Mouse (Mus musculus) lung, embryonic 16.5 days (tissue): ENCODE results near the gene Tnni1. TPM values are rescaled to one million over a fixed set of nuclear protein-coding genes. Genes with fewer than 3 reads are reported as not detected.
A peak's percentile ranks its signal among the peaks of the same experiment; 100 is the strongest.

ENCODE experiments used
- ATAC-seq: fragments of 200-750 bp; cut with Nextera tagmentation; 2 replicates; pipeline ENCODE4 v1.8.0; 2017; ENCODE audit warnings: low read depth, mild to moderate bottlenecking, moderate library complexity
- H3K27ac ChIP-seq: fragments of 300-500 bp; sonication (generic); 2 replicates; pipeline ENCODE4 v1.5.1; 2014; ENCODE audit warnings: mild to moderate bottlenecking, control low read depth, low read length
- H3K27me3 ChIP-seq: fragments of 300-500 bp; sonication (generic); 2 replicates; pipeline ENCODE4 v1.6.1; 2014; ENCODE audit warnings: low read depth, low read length, mixed read lengths; ENCODE audit not compliant: control insufficient read depth, insufficient read depth
- H3K36me3 ChIP-seq: fragments of 300-500 bp; sonication (generic); 2 replicates; pipeline ENCODE4 v1.6.1; 2014; ENCODE audit warnings: low read length; ENCODE audit not compliant: control insufficient read depth, insufficient read depth
- H3K4me1 ChIP-seq: fragments of 300-500 bp; sonication (generic); replicated peaks from 2 replicates; pipeline ENCODE4 v1.6.1; 2014; ENCODE audit warnings: low read length, mixed read lengths; ENCODE audit not compliant: control insufficient read depth, insufficient read depth
- H3K4me2 ChIP-seq: fragments of 300-500 bp; sonication (generic); 2 replicates; pipeline ENCODE4 v1.6.1; 2014; ENCODE audit warnings: low read depth, low read length, control low read depth
- H3K4me3 ChIP-seq: fragments of 300-500 bp; sonication (generic); 2 replicates; pipeline ENCODE4 v1.5.1; 2014; ENCODE audit warnings: mild to moderate bottlenecking, low read length, control low read depth
- H3K9ac ChIP-seq: fragments of 300-500 bp; sonication (generic); 2 replicates; pipeline ENCODE4 v1.6.1; 2014; ENCODE audit warnings: low read length, control low read depth
- H3K9me3 ChIP-seq: fragments of 300-500 bp; sonication (generic); 2 replicates; pipeline ENCODE4 v1.6.1; 2016; ENCODE audit warnings: low read length; ENCODE audit not compliant: control insufficient read depth
- WGBS: fragments of 180-500 bp; shearing (Covaris S2); extraction: QIAGEN DNeasy Blood & Tissue Kit; methylation state at CpG from one replicate; pipeline ENCODE4 v1.1.7; 2014; 5-methylcytosine and 5-hydroxymethylcytosine counted together
- polyA plus RNA-seq: library from polyadenylated mRNA; unstranded; fragments of >200 nt; fragmentation: Nextera tagmentation; extraction: Ambion mirVana; gene quantifications from 2 replicates; pipeline ENCODE4 v1.2.1, GENCODE M21; 2015

Tnni1 gene
- polyA plus RNA-seq, 1 experiment from 2014 or later, result 105 TPM

DNA sequence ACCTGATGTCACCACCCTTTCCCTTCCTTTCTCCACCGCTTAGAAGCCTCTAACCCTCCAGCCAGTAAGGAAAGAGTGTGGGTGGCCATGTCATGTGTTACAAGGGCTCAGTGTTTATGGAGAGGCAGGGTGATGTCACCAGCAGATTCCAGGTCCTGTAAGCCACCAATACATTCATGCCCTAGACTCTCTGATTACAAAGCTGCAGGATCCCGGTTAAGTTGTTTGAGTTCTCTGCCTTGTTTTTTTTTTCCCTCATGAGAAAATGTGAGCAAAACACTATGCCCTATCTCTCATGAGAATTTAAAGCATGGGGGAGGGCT, 15.1 kb upstream of the Tnni1 start:
- H3K9me3 ChIP-seq, result no peaks in the 10 kb centered on the region
- ATAC-seq, result no peak
- H3K4me1 ChIP-seq, result peaks cover 32% of the 10 kb centered on the region
- H3K36me3 ChIP-seq, result peaks cover 5% of the 10 kb centered on the region; the same call in 1 of the 2 replicates
- H3K4me3 ChIP-seq, result no peak overlapping the region
- 43% methylated on average over 2 of the region's 2 CpGs for WGBS
- no peaks in the 10 kb centered on the region for H3K27me3 ChIP-seq
- no peak overlapping the region for H3K4me2 ChIP-seq
- peak overlapping the region; percentile 40; the same call in 1 of the 2 replicates for H3K27ac ChIP-seq
- no peak overlapping the region for H3K9ac ChIP-seq

GRCm38 (mm10) chr1:135765645-135766591, 13.3 kb upstream of the Tnni1 start, which contains the start of gene Phlda3:
Phlda3 (plus strand) TSS chr1:135766119.
- H3K4me3 ChIP-seq, result peak within 1 kb of the TSS; percentile 83
- peaks cover 5% of the 10 kb centered on the region for H3K36me3 ChIP-seq
- H3K4me2 ChIP-seq, result peak within 1 kb of the TSS; percentile 90
- 2% methylated on average over 50 of the region's 90 CpGs for WGBS
- peak within 1 kb of the TSS; percentile 92 for H3K9ac ChIP-seq
- H3K9me3 ChIP-seq, result no peaks in the 10 kb centered on the region
- peaks cover 40% of the 10 kb centered on the region for H3K4me1 ChIP-seq
- peak within 1 kb of the TSS; percentile 93 for H3K27ac ChIP-seq
- no peaks in the 10 kb centered on the region for H3K27me3 ChIP-seq
- ATAC-seq, result peak; percentile 92

- H3K9ac ChIP-seq, result peak overlapping the region; percentile 92
- no peak; the same call in 1 of the 2 replicates for ATAC-seq
- H3K36me3 ChIP-seq, result peaks cover 5% of the 10 kb centered on the region
- H3K27me3 ChIP-seq, result no peaks in the 10 kb centered on the region
- H3K4me2 ChIP-seq, result peak overlapping the region; percentile 90
- WGBS, result 10% methylated on average over 30 of the region's 30 CpGs
- H3K27ac ChIP-seq, result peak overlapping the region; percentile 93
- peaks cover 44% of the 10 kb centered on the region for H3K4me1 ChIP-seq
- H3K4me3 ChIP-seq, result peak overlapping the region; percentile 83
- H3K9me3 ChIP-seq, result no peaks in the 10 kb centered on the region
Measured at GRCm38 (mm10) chr1:135766592-135767306, 12.5 kb upstream of the Tnni1 start.

GRCm38 (mm10) chr1:135767324-135767890, 11.8 kb upstream of the Tnni1 start:
- H3K4me3 ChIP-seq, result peak overlapping the region; percentile 83
- H3K9me3 ChIP-seq, result no peaks in the 10 kb centered on the region
- ATAC-seq, result no peak
- H3K27me3 ChIP-seq, result no peaks in the 10 kb centered on the region
- peaks cover 44% of the 10 kb centered on the region for H3K4me1 ChIP-seq
- peak overlapping the region; percentile 90 for H3K4me2 ChIP-seq
- H3K27ac ChIP-seq, result no peak overlapping the region; the same call in 1 of the 2 replicates
- WGBS, result 38% methylated on average over 4 of the region's 4 CpGs
- peaks cover 5% of the 10 kb centered on the region for H3K36me3 ChIP-seq
- H3K9ac ChIP-seq, result peak overlapping the region; percentile 92

DNA sequence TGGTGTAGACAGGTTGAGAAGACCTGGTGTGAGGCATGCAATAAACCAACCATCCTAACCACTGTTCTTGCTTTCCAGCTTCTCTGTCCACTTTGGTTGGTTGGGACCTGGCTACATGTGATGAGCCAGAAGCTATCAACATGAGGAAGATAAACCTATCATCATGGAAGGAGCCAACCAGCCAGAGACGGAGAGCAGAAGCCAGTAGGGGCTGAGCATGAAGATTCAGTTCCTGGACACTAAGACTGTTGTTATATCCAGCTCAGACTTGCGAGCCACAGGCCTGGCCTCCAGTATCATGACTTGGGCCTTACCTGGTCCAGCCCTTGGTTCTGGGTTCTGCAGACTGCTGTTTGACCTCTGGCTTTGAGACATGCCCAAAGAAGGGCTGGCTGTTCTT, 10.8 kb upstream of the Tnni1 start:
- no peaks in the 10 kb centered on the region for H3K27me3 ChIP-seq
- peaks cover 44% of the 10 kb centered on the region for H3K4me1 ChIP-seq
- 87% methylated on average over 2 of the region's 2 CpGs for WGBS
- no peak overlapping the region for H3K4me3 ChIP-seq
- H3K27ac ChIP-seq, result no peak overlapping the region
- peaks cover 5% of the 10 kb centered on the region for H3K36me3 ChIP-seq
- H3K9me3 ChIP-seq, result no peaks in the 10 kb centered on the region
- peak overlapping the region; percentile 90 for H3K4me2 ChIP-seq
- no peak for ATAC-seq
- no peak overlapping the region for H3K9ac ChIP-seq

DNA sequence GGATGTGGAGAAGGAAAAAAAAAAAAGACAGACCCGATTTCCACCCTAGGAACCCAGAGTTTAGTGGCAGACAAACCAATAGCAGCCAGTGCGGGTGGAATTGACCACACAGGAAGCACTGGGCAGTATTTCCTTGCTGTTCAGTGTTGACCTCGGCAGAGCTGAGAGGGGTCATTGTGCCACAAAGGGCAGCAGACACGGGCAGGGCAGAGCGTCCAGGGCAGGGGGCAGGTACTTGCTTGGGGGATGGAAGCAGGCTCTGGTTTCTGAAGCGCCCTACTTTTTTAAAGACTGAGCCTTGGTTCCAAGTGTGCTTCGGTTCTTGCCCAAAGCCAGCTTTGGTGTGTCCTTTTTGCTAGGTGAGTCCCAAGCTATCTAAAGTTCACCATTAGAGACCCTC, 9.0 kb upstream of the Tnni1 start:
- H3K27ac ChIP-seq, result no peak overlapping the region; the same call in 1 of the 2 replicates
- H3K27me3 ChIP-seq, result no peaks in the 10 kb centered on the region
- H3K4me3 ChIP-seq, result no peak overlapping the region
- WGBS, result 72% methylated on average over 7 of the region's 7 CpGs
- no peak for ATAC-seq
- H3K4me1 ChIP-seq, result peaks cover 37% of the 10 kb centered on the region
- H3K4me2 ChIP-seq, result no peak overlapping the region
- no peaks in the 10 kb centered on the region for H3K9me3 ChIP-seq
- peaks cover 5% of the 10 kb centered on the region for H3K36me3 ChIP-seq
- H3K9ac ChIP-seq, result no peak overlapping the region

- Histone ChIP-seq H3K4me2 (no peak overlapping the region), H3K36me3 (peaks cover 5% of the 10 kb centered on the region), H3K27me3 (no peaks in the 10 kb centered on the region), H3K4me1 (peaks cover 35% of the 10 kb centered on the region), H3K9me3 (no peaks in the 10 kb centered on the region), H3K9ac (no peak overlapping the region), H3K27ac (peak overlapping the region; percentile 50), H3K4me3 (no peak overlapping the region)
- 40% methylated on average over 12 of the region's 12 CpGs for WGBS
- no peak for ATAC-seq
Measured at GRCm38 (mm10) chr1:135770896-135771572, 8.2 kb upstream of the Tnni1 start.

GRCm38 (mm10) chr1:135771573-135771970, 7.7 kb upstream of the Tnni1 start:
- H3K9ac ChIP-seq, result no peak overlapping the region
- ATAC-seq, result no peak
- no peak overlapping the region for H3K4me3 ChIP-seq
- H3K4me1 ChIP-seq, result peaks cover 38% of the 10 kb centered on the region
- no peaks in the 10 kb centered on the region for H3K9me3 ChIP-seq
- H3K27ac ChIP-seq, result no peak overlapping the region
- H3K27me3 ChIP-seq, result no peaks in the 10 kb centered on the region
- no peak overlapping the region for H3K4me2 ChIP-seq
- WGBS, result 59% methylated on average over 8 of the region's 8 CpGs
- H3K36me3 ChIP-seq, result peaks cover 5% of the 10 kb centered on the region
